In the genomic region with DNA sequence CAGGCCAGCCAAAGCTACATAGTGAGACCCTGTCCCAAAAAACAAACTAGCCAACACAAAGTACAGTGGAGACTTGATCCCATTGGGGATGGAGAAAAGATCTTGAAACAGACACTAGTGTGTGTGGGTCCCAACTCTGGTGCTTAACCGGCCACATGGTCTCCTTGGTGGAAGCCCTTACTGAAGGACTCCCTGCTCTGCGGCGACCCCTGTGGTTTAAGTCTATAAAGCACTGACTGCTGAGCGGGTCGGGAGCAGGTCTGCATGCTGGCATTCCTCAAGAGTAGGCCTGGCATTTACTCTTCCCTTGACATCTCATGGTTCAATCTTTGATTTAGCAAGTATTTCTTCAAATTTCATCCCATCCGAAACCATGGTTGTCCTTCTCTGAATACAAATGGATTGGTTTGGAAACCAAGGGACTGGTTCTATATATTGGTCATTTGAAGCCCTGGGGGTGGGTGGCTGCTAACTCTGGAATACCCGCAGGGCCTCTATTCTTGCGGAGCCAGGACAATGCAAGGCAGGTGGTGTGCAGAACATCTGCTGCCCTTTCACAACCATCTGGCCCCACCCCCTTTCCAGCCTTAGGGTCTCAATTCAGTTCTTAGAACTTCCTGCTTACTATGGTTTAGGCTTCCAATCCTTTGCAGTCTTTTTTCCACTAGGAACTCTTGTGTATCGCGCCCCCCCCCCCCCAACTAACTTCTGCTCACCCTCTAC, we compare ENCODE assay signal across 10 mouse cellular contexts. TPM values are rescaled to one million over a fixed set of nuclear protein-coding genes. Genes with fewer than 3 reads are reported as not detected.
DNase-seq lines count a peak whose midpoint lies in the region; ATAC-seq and TF ChIP-seq lines count a peak whose summit lies in the region.
"Had no signal": no experiment of that assay in that cellular context is flagged by ENCODE, and none has a peak within 500 bp of the region (broad histone marks: within the 10 kb centered on the region; RNA-seq: fewer than 3 reads in every experiment).

No protein-coding gene starts in this region.

- TF ChIP-seq CTCF in thymus, adult 2 months (IDR thresholded peaks at IDR 0.05; ENCODE audit: borderline replicate concordance, control insufficient read depth, extremely low read depth, insufficient read depth, low read length, poor library complexity), result no peak

- ATAC-seq in intestine, embryonic 14.5 days (replicated peaks; ENCODE audit: low FRiP score, low TSS enrichment, low read depth), result 0 out of 2 replicates have a peak, but pooled peaks have one; percentile 30
- no peak for ATAC-seq in intestine, embryonic 15.5 days

- no peaks in the 10 kb centered on the region for H3K4me1 ChIP-seq in intestine, embryonic 14.5 days (replicated peaks; ENCODE audit: control insufficient read depth, insufficient read depth, low read length)
- H3K4me1 ChIP-seq in intestine, embryonic 15.5 days (replicated peaks), result no peaks in the 10 kb centered on the region
- no peaks in the 10 kb centered on the region for H3K4me1 ChIP-seq in thymus, adult 2 months (replicated peaks; ENCODE audit: control insufficient read depth, insufficient read depth, low read length)

- no peaks in the 10 kb centered on the region for H3K27me3 ChIP-seq in intestine, embryonic 14.5 days (replicated peaks; ENCODE audit: control insufficient read depth, insufficient read depth, low read length)
- no peaks in the 10 kb centered on the region for H3K27me3 ChIP-seq in intestine, embryonic 15.5 days (replicated peaks)
- no peaks in the 10 kb centered on the region for H3K27me3 ChIP-seq in thymus, adult 2 months (ENCODE audit: control insufficient read depth, insufficient read depth, low read length)

- no peak overlapping the region for H3K4me2 ChIP-seq in intestine, embryonic 14.5 days (ENCODE audit: low read length)
- no peak overlapping the region for H3K4me2 ChIP-seq in intestine, embryonic 15.5 days (replicated peaks)

- intact Hi-C loops in gastrocnemius, postnatal 14 days (cut with DNase I; ENCODE audit: low total_unique reads), result no loop called here

- H3K4me3 ChIP-seq in intestine, embryonic 14.5 days (ENCODE audit: low read depth, low read length), result no peak overlapping the region
- no peak overlapping the region for H3K4me3 ChIP-seq in intestine, embryonic 15.5 days (replicated peaks)
- no peak overlapping the region for H3K4me3 ChIP-seq in thymus, adult 2 months (ENCODE audit: control insufficient read depth, insufficient read depth, low read length)

- no peak for TF ChIP-seq POLR2A in thymus, adult 2 months (IDR thresholded peaks at IDR 0.05; ENCODE audit: control insufficient read depth, extremely low read depth, insufficient read depth, low read length, poor library complexity)

- WGBS in intestine, embryonic 14.5 days, result 61% methylated on average over 10 of the region's 10 CpGs
- 69% methylated on average over 10 of the region's 10 CpGs for WGBS in intestine, embryonic 15.5 days
- WGBS in thymus, adult 2 months, result 90% methylated on average over 9 of the region's 10 CpGs

- H3K9me3 ChIP-seq in intestine, embryonic 14.5 days (ENCODE audit: control insufficient read depth, low read length), result no peaks in the 10 kb centered on the region
- no peaks in the 10 kb centered on the region for H3K9me3 ChIP-seq in intestine, embryonic 15.5 days

- no peak overlapping the region for H3K9ac ChIP-seq in intestine, embryonic 14.5 days (ENCODE audit: low read length)
- H3K9ac ChIP-seq in intestine, embryonic 15.5 days, result no peak overlapping the region

- H3K27ac ChIP-seq in intestine, embryonic 14.5 days (ENCODE audit: low read depth), result no peak overlapping the region
- H3K27ac ChIP-seq in intestine, embryonic 15.5 days, result no peak overlapping the region
- H3K27ac ChIP-seq in thymus, adult 2 months (ENCODE audit: control insufficient read depth, insufficient read depth, low read length), result no peak overlapping the region
- H3K27ac ChIP-seq: macrophage had no signal

- DNase-seq in intestine, embryonic 14.5 days (ENCODE audit: low spot score), result no peak
- peak; percentile 18 for DNase-seq in thymus, adult 2 months
- no peak for DNase-seq in thymus, adult 18-20 months
- peak; percentile 38 for DNase-seq in embryo, embryonic 10.5 days (ENCODE audit: low spot score)
- DNase-seq in retina, postnatal 1 day, result peak; percentile 37
- DNase-seq in gastrocnemius, postnatal 14 days, result no peak
- DNase-seq: cerebellum, postnatal 25 days; kidney, adult 2 months had no signal

- H3K36me3 ChIP-seq in intestine, embryonic 14.5 days (ENCODE audit: control insufficient read depth, insufficient read depth, low read length), result peaks cover 45% of the 10 kb centered on the region
- peaks cover 31% of the 10 kb centered on the region for H3K36me3 ChIP-seq in intestine, embryonic 15.5 days
- H3K36me3 ChIP-seq in thymus, adult 2 months (ENCODE audit: control insufficient read depth, insufficient read depth, low read length), result peaks cover 32% of the 10 kb centered on the region

RNA-seq across cellular contexts. Expression of a gene that starts 27.2 kb away (rescaled TPM):
- 34.1 and 38.6 TPM in 2 replicates for polyA plus RNA-seq in intestine, embryonic 14.5 days (2014; fragmentation: Nextera tagmentation; extraction: Ambion mirVana)
- 24.7 and 25.2 TPM in 2 replicates for polyA plus RNA-seq in intestine, embryonic 15.5 days (2015; fragmentation: Nextera tagmentation; extraction: Ambion mirVana)
- polyA plus RNA-seq in thymus, adult 2 months (2012; rRNA removed), result 63.9 and 69.2 TPM in 2 replicates
- total RNA-seq in gastrocnemius, postnatal 14 days (2021), result 10 to 100 TPM; 21.4 to 26.2 TPM

Comparison
In these comparisons a context has a peak if more than half of its experiments do, and no peak if none do; other contexts are left out.
1. DNase-seq: peak in thymus, adult 2 months (single experiment), embryo, embryonic 10.5 days (single experiment) and retina, postnatal 1 day (single experiment); none in intestine, embryonic 14.5 days (single experiment), thymus, adult 18-20 months (0 of 2) and gastrocnemius, postnatal 14 days (single experiment).